Mouse (Mus musculus) urinary bladder, postnatal 36 days (tissue): ENCODE data around the gene Ifrd2.

Experiments
- DNase-seq, 2 experiments: peaks; one replicate each; pipeline ENCODE4 v3.0.0; 2022; ENCODE audit warnings: low spot score in 2 of 2, mixed read lengths in 1 of 2

Gene Ifrd2

DNA sequence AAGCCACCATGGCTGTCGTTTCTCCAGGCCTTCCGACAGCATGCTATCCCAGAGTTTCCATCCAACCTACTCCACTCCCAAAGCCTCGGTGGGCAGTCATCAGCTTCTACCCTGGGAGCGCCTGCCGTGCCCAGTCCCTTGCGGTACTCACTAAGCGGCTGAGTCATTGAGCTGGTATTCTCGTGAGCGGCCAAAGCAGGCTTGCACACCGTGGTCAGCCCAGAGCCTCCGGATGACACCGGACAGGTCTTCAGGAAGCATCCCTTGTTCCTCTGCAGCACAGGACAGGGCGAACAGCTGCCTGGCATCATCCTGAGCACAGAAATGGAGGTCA lies 32.1 kb downstream of the Ifrd2 start:
- DNase-seq = no peak

DNA sequence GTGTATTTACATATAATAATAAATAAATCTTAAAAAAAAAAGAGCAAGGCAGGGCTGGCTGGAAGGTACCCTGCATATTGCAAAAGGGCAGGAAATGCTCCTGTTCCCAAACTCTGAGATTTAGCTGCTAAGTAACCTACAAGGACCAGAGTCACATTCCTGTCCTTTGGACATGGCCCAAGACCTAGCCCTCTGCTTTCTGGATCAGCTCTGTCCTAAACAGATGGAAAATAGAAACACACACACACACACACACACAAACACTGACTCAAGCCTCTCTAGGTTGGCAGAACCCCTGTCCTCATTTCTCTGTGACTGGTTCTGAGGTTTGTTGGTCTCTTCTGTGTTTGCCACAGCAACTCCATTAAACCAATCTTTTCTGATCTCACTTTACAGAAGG lies 33.5 kb downstream of the Ifrd2 start:
- DNase-seq = no peak

DNA sequence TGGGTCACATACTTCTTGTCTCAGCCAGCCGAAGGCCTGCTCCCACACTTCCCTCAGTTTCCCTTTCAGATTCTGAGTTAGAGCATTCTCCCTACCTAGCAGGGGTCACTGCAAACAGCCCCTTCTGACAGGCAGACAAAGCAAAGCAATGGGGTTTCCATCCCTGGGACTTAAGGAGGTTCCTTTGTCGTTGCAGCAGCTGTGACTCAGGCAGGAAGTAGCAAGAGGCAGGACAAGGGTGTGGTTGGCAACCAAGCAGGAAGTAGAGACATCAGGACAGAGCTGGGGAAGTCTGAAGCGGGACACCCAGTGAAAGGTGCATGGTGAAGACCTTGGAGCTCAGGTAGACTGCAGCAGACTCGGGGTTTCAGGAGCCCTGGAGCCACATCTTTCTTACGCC lies 37.1 kb downstream of the Ifrd2 start:
- DNase-seq = peak in 1 of 2 experiments; percentile 48

DNA sequence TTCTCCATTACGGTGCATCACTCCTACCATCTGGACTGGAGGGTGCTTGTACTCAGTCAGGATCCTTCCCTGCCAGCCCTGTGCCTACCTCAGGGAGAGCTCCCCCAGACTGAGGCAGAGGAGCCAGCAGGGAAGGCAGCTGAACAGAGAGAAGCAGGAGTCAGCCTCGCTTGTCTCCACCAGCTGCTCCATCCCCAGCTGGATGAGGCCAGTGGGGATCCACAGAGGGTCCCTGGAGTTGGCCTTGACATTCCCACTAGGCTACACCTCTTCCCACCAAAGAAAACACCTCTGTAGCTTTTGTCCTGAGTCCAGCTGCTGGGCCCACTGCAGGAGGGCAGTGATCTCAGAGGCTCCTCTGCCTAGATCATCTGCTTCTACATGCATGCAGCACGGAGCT lies 37.5 kb downstream of the Ifrd2 start:
- DNase-seq = no peak

DNA sequence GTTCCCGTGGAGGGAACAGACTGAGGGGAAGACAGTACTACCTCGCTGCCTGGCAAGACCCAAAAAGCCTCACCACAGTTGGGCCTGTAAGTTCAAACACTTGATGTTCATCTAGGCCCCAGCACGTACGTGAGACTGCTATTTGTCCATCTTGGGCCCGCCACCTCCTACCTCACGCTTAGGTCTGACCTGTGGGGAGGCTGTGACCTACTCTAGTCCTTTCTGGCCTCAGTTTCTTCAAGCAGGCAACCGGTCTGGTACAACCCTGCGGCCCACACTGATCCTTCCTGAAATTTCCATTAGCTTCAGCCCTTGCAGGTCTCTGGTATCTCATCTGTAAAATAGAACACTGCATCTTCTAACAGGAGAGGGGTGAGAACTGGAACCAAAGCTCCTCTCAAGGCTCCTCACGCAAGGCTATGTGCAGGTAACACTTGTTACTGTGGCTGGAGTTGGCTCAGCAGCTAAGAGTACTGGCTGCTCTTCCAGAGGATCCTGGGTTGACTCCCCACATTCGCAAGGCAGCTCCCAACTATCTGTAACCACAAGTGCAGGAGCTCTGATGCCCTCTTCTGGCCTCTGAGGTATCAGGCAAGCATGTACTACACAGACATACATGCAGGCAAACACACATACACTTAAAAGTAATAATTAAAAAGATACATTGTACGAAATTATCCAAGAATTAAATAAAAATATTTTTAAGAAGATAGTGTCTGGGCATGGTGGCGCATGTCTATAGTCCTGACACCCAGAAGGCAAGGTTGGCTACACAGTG lies 38.1 kb downstream of the Ifrd2 start:
- DNase-seq = no peak

DNA sequence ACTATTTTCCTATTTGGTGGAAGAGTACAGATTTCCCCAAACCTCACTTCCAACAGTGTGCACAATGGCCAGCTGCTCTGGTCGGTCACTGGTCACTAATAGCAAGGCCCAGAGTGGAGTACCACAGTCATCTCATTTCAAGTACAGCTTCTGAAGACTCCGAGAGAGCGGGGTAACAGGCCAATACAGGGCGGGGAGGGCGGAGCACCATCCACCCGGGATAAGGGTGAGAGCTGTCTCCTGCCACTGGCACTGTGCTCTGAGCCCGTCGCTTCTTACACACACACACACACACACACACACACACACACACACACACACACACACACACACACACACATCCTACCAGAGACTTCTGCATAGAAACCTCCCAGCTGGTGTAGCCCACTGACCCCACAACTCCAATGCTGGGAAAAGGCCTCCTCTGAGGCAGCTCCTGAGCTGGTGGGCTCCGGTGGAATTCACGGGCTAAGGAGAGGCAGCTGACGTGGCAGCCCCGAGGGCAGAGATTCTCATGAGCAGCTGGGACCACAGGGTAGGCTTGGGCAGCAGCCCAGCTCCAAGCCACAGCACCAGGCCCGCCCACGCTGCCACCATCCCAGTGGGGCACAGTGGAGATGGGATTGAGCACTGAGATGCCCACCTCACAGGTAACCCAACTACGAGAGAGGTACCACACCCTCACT lies 38.9 kb downstream of the Ifrd2 start:
- DNase-seq = no peak

DNA sequence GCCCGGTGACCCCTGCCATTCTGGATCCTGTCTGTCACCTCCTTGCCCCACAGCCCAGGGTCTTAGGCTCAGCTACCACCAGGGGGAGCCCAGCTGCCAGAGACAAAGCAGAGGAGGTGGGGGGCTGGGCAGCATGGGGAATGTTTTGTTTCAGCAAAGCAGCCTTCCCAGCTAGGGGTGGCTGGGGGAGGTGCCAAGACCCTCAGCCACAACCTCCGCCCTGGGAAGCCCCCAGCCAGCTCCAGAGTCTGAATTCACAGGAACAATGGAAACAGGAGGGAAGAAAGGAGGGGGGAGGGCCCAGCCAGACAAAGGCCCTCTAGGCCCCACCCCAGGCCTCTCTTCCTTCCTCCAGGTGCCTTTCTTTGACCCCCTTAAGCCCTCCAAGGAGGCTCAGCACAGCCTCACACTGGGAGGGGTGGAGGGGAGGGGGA lies 39.4 kb downstream of the Ifrd2 start:
- peak; percentile 57 to 75 for DNase-seq

DNA sequence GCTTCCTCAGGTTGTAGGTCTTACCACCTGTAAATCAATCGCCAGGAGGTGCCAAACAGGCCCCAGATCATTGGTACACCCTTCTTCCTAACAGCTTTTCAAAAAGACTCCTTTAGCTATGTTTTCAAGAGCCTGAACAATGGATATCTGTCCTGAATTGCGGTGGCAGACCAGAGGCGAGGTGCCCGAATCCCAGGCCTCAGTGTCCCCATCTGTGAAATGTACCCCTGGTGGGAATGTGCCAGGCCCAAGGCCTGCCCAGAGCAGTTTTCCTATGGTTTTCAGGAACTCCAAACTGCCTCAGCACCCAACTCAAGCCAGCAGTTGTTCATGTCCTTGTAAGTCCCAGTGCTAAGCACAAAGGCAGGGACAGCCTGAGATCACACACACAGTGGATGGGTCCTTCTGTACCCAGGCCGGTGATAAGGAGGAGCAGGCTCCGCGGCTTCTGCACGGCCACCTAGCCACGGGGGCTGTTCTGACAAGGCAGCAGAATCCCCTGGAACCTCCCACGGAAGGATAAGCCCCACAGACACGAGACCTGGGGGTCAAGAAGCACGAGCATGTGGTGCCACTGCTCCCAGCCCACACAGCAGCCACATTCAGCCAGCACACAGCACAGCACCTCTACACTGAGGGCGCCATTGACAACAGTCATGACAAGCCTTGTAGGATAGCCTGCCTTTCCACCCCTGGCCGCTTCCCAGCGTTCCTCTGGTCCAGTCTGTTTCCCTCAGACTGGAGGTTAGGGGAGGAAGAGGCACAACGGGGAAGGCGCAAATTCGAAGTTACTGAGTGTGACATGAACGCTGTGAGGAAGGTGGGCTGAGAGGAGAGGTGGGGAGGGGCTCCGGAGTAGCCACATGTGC lies 40.2 kb downstream of the Ifrd2 start:
- DNase-seq = no peak

DNA sequence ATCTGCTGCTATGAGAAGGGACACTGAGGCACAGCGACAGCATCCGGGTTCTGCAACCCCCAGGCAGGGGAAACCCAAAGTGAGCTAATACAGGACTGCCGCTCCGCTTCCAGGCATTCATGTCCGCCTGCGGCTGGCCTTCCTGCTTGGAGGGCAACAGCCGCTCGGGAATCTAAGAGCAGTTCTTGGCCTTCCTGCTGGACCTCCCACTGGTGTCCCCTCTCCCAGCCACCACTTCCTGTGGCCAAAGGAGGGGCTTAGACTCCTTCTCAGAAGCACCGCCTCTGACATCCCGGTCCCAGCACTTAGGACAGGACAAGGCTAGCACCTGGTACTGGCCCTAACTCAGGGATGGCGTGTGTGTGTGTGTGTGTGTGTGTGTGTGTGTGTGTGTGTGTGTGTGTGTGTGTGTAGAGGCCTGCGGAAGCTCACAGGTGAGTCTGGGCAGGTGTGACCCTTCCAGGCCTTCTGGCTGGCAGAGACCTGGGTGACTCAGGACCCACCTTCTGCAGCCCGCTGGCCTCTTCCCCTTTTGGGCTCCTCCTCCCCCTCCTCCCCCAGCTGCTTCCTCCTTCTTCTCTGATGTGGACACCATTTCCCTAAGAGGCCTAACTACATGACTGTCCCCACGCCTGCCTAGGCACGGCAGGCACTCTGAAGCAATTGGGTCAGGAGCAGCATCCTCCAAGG lies 41.4 kb downstream of the Ifrd2 start:
- peak in 1 of 2 experiments; percentile 31 for DNase-seq

DNA sequence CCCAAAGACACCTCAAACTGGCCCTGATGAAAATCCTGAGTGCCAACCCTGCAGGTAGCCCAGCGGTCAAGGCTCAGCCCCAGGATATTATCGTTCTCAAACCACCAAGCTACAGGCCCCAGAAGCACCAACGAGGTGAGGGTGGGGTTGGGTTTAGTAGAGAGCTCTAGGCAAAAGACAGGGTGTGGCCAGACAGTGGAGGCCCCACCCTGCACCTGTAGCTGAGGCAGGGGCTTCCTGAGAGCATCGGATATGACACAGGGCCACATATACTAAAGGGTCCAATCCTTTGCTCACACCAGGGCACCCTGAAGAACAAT lies 41.9 kb downstream of the Ifrd2 start:
- DNase-seq = no peak

DNA sequence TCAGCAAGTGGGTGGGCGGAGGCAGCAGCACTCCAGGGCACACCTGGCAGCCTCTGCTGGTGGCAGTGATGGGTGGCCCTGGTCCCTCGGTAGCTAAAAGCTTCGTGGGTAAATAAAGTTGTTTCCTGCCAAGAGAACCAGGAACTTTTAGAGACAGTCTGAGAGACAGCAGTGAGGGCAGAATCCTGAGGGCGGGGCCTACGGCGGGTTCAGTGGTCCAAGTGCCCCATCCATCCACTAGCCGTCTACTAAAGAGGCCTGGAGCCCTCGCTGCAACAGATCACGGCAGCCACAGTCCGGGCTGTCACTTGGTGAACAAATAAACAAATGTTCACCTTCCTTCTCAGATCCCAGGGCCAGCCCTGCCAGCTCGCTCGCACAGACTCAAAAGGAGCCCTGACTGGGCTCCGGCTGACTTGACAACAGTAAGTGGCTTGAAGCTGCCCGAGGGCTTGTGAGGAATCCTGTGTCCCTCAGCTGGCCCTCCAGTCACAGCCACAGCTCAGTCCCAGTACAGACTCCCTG lies 42.5 kb downstream of the Ifrd2 start:
- no peak for DNase-seq

DNA sequence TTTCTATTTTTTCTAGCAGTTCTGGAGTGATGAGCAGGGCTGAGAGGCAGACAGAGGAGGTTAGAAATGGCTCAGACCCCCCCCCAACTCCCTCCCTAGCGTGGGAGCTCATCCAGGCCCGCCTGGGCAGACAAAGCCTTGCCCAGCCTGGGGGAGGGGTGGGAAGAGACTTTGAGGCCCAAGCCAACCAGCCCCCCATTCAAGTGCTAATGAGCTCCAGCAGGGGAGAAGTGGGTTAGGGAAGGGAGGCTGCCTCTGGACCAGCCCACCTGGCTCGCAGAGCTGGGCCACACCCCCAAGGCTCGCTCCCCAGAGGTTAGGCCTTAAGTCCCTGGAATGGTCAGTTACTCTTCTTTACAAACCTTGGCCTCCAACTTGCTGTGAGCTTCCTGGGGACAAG lies 43.1 kb downstream of the Ifrd2 start:
- DNase-seq = no peak

DNA sequence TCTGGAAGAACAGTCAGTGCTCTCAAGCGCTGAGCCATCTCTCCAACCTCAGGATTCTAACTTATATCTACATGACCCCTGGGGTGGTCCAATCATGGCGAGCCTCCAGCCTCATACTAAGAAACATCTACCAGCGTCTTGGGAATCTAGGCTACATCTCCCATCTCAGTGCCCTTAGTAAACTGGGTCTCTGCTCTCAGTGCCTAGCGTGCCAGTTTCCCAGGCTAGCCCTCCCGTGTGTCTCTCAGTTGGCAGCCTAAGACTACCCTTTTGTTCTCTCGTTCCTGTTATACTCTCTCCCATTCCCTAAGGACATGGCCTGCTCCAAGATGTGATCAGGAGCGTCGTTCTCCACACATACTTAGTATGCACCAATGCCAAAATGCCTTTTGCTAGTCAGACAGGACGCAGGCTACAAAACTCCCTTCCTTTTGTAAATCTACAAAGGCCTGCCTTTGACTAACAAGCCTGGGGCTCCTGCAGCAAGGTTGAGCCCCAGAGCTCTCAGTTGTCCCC lies 43.9 kb downstream of the Ifrd2 start:
- DNase-seq = no peak

DNA sequence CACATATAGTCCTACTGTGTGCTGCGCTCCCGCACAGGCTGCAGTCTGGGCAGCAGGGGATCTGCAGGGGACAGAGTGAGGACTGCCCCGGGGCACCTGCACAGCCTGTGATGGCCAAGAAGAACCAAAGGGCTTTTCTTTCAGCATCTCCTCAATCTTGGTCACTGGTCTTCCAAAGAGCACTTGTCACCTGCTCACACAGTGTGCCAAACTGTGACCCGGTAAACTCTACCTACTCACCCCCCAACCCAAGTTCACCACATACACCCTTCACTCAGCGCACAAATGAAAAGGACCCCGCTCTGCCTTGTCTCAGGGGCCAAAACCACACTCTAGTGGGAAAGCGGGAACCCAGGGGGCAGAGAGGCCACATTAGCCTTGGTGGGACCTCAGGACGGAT lies 44.4 kb downstream of the Ifrd2 start:
- no peak for DNase-seq

DNA sequence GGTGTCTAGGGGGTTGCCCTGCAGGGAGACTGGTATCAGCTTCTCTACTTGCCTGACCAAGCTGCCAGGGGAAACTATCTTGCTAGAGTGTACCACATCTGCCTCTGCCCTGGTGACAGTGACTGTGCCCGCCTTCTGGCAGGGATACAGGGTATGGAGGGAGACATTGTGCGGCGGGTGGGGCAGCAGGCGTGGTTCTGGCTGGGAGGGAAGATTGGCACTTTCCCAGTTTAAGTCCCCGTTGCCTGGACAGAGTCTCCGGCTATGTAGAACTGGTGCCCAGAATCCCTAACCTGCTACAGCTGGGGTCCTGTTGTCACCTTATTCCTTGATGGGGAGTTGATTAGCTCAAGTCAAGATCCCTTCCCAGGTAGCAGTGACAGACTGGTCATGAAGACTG lies 45.0 kb downstream of the Ifrd2 start:
- peak in 1 of 2 experiments; percentile 47 for DNase-seq

DNA sequence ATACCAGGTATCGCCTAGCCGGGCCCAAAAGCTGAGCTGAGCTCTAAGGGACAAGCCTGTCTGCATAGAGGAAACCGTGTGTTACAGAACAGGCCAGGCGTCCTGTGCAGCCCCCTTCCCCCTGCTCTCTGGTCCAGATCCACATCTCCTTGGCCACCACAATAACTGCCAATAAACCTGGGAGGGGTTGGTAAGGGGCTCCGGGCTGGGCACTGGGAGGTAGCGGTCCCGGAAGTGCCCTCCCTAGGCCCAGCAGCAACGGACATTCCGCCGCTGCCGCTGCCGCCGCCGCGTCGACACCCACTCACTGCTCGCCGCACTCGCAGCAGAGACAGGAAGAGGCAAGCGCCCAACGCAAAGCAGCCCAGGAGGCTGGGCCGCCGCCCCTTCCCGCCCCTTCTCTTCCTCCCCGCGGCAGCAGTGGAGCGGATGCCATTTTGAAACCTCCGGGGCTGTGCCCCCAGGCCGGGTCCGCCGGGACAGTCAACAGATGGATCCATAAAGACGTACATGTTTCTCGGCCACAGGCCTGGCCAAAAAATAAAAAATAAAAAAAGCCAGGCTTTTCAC lies 45.7 kb downstream of the Ifrd2 start:
- DNase-seq = peak; percentile 71 to 83

DNA sequence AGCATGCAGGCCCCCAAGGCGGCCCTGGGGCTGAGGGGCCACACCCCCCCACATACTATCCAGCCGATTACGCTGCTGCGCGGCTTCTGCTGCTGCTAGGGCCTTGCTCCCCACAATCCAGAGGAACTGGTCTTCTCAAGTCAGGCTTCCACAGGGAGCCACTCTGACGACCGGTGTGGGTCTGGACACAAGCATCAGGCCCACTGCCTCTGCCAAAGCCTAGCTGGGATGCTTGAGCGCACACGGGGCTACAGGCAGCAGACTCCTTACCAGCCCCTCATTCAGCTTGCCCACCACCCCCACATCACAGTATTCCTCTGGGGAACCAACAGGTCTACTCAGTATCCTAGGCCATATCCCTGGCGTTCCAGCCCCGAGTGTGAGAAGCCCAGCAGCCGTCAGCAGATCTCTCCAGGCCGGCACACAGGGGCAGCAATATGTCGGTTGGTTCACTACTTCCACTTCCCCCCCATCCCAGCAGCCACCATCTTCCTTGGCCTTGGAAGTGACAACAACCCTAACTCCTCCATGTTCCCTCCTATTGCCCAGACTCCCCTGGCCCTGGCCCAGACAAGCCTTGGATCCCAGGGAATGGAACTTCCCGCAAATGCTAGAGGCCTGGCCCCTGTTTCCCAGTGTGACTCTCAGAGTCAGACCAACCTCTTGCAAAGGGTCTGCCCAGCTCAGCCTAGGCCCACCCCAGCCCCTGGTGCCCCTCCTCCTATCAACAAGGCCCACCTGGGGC lies 46.4 kb downstream of the Ifrd2 start:
- DNase-seq = peak in 1 of 2 experiments; percentile 34

DNA sequence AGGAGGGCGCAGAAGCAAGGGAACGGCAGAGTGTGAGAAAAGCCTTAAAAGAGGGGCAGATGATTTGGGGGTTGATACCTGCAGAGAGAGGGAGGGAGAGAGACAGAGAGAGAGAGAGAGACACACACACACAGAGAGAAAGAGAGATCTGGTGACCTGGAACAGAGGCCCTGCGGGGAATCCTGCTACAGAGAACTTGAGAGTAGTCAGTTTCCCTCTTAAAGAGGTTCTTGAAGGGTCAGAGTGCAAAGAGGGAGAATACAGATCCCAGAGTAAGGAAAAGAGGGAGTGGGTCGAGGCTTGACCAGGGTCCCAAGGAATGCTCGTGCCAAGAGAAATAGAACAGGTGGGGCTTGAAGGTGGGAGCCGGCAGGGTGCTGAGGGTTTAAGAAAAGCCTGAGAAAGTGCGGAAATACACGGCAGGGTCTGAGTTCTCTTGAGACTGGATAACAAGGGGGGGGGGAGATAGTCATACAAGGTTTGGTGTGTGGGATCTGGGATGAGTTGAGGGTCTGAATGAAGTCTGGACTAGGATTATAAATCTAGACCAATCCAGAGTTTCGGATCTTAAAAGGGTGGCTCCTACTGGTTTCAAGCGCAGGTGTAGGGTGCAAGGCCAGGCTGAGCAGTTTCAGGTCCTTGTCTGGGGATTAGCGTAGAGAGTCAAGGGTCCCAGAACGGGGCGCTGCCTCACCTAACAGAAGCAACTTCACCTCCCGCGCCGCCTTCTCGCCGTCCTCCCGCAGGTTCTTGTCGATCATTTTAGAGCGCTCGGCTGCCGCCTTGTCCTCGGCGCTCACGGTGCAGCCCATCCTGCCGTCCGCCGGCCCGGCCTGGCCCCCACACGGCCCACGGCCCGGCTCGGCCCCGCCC lies 47.2 kb downstream of the Ifrd2 start:
- DNase-seq = no peak

DNA sequence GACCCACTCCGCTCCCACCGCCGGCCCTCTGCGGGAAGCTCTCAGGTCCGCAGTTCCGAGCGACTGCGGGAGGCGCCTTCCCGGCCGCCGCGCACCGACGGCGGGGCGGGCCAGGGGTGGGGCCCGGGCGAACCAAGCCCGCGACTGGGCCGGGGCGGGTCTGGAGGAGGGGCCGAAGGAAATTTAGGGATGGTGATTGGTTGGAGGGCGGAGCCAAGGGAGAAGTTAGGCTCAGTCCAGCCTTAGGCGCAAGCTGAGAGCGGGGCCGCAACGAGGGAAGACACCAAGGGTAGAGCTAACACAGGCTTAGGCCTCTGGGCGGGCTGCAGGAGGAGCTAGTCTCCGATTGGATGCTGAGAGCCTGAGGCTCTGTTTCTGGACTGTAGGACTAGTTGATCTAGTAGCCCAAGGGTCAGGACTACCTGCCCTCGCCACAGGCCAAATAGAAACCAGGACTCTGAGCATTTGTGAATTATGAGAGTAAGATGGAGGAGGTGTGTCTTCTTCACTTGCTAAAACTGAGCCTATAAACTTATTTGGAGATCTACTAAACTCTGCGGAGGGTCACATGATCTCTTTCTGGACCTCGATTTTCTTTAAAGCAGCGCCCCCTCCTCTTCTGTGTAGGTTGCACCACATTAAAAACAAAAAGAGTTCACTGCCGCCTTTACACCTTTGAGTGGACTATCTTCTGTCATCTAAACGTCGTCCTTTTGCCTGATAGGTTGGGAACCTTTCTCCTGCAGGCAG lies 48.0 kb downstream of the Ifrd2 start, which contains the start of gene Gnai2:
Gnai2 (minus strand) TSS at position 89 of the 750 bp plus-strand sequence.
- peak; percentile 97 for DNase-seq
